Mouse (Mus musculus): Measurements from ENCODE around the gene Mycbpap. TPM values are rescaled to one million over a fixed set of nuclear protein-coding genes. Genes with fewer than 3 reads are reported as not detected.

The Mycbpap gene
- polyA plus RNA-seq, 1 experiment, result 0.84 TPM

DNA sequence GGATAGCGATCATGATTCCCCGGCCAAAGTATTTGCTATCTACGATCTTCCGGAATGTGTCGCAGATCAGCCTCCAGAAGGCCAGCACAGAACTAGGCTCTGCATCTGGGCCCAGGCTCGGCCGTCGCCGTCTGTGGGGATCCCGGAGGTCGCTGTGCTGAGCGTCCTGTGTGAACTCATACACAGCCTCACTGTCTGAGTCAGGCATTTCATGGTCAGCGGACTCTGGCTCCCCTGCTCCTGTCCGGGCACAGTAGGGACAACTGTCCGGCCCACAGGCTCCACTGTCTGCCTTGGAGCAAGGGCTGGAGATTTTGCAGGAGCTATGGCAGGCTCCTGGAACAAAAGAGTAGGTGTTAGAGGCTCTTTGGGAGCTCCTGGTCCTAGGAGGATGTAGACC is 64.5 kb downstream of the Mycbpap start:
- DNase-seq (ENCODE audit: low read depth, low spot score), result no peak
- WGBS, result 89% methylated on average over 15 of the region's 15 CpGs

DNA sequence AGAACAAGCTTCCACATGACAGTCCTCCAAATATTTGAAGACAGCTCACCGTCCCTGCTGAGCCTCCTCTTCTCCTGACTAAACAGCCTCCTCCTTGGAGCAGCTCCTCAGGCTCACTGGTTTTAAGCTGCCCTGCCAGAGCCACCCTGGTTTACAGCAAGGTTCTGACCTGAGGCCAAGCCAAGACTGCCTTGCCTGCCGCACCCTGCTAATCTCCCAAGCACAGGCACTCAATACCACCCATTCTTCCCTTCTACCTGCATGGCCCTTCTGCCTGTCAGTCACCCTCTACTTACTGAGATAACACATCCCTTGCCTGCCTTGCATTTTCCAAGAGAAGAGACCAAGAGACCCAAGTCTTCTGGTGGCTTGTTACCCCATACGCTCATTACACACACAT is 65.2 kb downstream of the Mycbpap start:
- WGBS, result 61% methylated on average over 3 of the region's 3 CpGs
- DNase-seq (ENCODE audit: low read depth, low spot score), result no peak

DNA sequence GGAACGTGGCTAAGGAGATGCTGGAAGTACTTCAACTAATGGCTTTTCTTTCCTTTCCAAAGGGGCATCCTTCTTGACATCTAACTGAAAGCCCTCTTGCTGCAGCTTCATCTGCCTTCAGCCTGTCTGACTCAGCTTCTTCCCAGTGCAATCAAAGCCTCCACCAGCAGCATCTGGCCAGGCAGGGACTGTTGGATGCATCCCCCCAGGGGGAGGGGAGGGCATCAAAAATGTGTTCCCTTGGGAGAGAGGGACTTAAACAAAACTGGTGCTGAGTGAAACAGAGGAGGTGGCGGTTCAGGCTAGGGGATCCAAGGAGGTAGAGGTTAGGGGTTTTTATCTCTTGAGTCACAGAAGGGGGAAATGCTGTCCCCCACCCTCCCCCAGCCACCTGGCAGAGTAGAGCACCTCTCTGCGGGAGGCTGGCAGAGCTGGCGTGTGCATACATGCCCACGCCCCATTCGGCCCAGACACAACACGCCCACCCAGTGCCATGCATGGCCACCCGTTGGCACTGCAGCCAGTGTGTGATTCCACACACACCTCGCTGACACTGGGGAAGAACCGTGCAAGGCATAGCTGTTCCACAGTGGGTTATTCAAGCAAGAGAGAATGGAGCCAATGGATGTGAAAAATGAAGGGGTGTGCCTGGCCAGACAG is 66.3 kb downstream of the Mycbpap start:
- no peak for DNase-seq (ENCODE audit: low read depth, low spot score)
- 55% methylated on average over 10 of the region's 10 CpGs for WGBS

DNA sequence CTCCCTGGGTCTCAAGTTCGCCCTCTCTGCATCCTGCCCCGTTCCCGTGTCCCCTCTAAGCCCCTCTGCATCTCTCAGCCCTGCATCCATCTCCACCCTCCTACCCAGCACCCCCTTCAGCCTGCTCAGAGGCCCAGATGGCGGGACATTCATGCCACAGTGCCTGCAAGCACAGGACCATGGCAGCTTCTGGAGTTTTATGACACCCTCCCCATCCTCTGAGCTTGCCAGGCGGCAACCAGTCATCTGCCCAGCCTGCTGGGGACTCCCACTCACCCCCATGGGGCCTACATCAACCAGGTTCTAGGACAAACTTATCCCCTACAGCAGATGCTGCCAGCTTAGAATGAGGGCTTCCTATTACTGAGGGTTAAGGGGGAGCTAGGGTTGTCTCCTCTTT is 66.8 kb downstream of the Mycbpap start:
- whole genome bisulfite sequencing, result 76% methylated on average over 5 of the region's 5 CpGs
- no peak for DNase-seq (ENCODE audit: low read depth, low spot score)

Other genes with a start within 250 kb of the Mycbpap start
- gene Gm21885, start 239.9 kb downstream of the Mycbpap start, polyA plus RNA-seq (2012; rRNA removed), result 13.1 and 20.3 TPM in 2 replicates
- 6.1 and 9.2 TPM in 2 replicates for gene Luc7l3, start 199.8 kb downstream of the Mycbpap start, polyA plus RNA-seq (2012; rRNA removed)
- 49.1 and 62.2 TPM in 2 replicates for gene Ankrd40, start 193.7 kb downstream of the Mycbpap start, polyA plus RNA-seq (2012; rRNA removed)
- gene Abcc3, start 128.7 kb downstream of the Mycbpap start, polyA plus RNA-seq (2012; rRNA removed), result 48.1 and 67.9 TPM in 2 replicates
- gene Cacna1g, start 47.5 kb downstream of the Mycbpap start, polyA plus RNA-seq (2012; rRNA removed), result 8.8 and 10.1 TPM in 2 replicates
- 0.05 TPM in 1 of 2 replicates, not detected in the other for gene Spata20, start 35.6 kb downstream of the Mycbpap start, polyA plus RNA-seq (2012; rRNA removed)
- gene Epn3, start 21.8 kb downstream of the Mycbpap start, polyA plus RNA-seq (2012; rRNA removed), result 1.6 and 2.4 TPM in 2 replicates
- gene Rsad1, start 27.5 kb upstream of the Mycbpap start, polyA plus RNA-seq (2012; rRNA removed), result 2.5 and 6.2 TPM in 2 replicates
- gene Chad, start 43.3 kb upstream of the Mycbpap start, polyA plus RNA-seq (2012; rRNA removed), result 0.63 and 1.1 TPM in 2 replicates
- gene Acsf2, start 80.1 kb upstream of the Mycbpap start, polyA plus RNA-seq (2012; rRNA removed), result 19.8 and 31.8 TPM in 2 replicates
- 165 and 204 TPM in 2 replicates for gene Lrrc59, start 108.0 kb upstream of the Mycbpap start, polyA plus RNA-seq (2012; rRNA removed)
- 60.7 and 77.6 TPM in 2 replicates for gene Mrpl27, start 132.0 kb upstream of the Mycbpap start, polyA plus RNA-seq (2012; rRNA removed)
- gene Eme1, start 132.2 kb upstream of the Mycbpap start, polyA plus RNA-seq (2012; rRNA removed), result 5.9 and 7.3 TPM in 2 replicates
- 14.7 and 17.7 TPM in 2 replicates for gene Xylt2, start 155.8 kb upstream of the Mycbpap start, polyA plus RNA-seq (2012; rRNA removed)
- gene Gm11541, start 182.8 kb upstream of the Mycbpap start, polyA plus RNA-seq (2012; rRNA removed), result not detected in 2 replicates
- not detected in 2 replicates for gene Cdc34b, start 220.0 kb upstream of the Mycbpap start, polyA plus RNA-seq (2012; rRNA removed)

Measured in large intestine, adult 2 months (tissue).